Mouse (Mus musculus): ENCODE measurements around the gene Foxn4. TPM values are rescaled to one million over a fixed set of nuclear protein-coding genes. Genes with fewer than 3 reads are reported as not detected.

Foxn4 gene
- total RNA-seq, 2 experiments from 2014 or later = not detected

GRCm38 (mm10) chr5:114284604-114285397 lies 11.2 kb upstream of the Foxn4 start:
- peak; percentile 6 to 46 for DNase-seq (ENCODE audit: low spot score in 2 of 2)
- intact Hi-C loops (cut with DNase I) = no loop called here

GRCm38 (mm10) chr5:114282346-114282745 lies 8.7 kb upstream of the Foxn4 start:
- DNase-seq (ENCODE audit: low spot score in 2 of 2) = no peak

GRCm38 (mm10) chr5:114279382-114280143 lies 6.0 kb upstream of the Foxn4 start:
- intact Hi-C loops (cut with DNase I) = no loop called here
- DNase-seq (ENCODE audit: low spot score in 2 of 2) = no peak

More at GRCm38 (mm10) chr5:114282346-114282745, 8.7 kb upstream of the Foxn4 start:
- intact Hi-C loops (cut with DNase I) = no loop called here

DNA sequence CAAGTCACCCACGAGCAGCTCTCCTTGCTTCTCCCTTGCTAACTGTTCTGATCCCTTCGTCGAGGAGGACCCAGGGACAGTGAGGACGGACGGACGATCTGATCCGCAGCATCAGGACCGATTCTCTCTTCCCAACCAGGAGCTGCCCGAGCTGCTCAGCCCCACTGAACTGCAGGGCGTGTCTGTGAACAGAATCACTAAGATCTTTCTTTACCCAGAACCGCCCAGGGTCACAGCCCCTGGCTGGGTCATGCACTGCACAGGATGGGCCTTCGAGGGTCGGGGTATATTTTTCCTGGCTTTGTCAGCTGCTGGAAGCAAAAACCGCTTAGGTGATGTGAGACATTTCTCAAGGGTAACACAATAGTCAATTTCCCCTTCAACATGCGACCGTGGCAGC lies 2.4 kb upstream of the Foxn4 start:
- intact Hi-C loops (cut with DNase I) = no loop called here

DNA sequence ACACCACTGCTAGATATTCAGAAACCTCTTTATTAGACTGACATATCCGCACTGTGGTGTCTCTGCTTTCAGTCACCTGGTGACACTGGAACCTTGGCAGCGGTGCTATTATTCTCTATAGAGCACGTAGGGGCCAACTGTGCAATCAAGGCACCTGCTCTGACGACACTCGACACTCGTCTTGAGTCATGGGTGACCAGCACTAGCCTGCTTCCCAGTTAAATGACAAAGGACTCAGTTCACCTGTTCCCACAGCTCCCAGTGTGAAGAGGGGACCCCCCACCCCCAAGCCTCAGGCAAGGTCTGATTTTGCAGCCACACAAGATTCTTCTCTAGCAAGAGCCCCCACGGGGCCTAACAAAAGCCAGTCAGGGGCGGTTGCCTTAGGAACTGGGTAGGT lies 1.7 kb upstream of the Foxn4 start:
- no peak for DNase-seq (ENCODE audit: low spot score in 2 of 2)
- intact Hi-C loops (cut with DNase I) = no loop called here

More for the DNA sequence above, 2.4 kb upstream of the Foxn4 start:
- no peak for DNase-seq (ENCODE audit: low spot score in 2 of 2)

DNA sequence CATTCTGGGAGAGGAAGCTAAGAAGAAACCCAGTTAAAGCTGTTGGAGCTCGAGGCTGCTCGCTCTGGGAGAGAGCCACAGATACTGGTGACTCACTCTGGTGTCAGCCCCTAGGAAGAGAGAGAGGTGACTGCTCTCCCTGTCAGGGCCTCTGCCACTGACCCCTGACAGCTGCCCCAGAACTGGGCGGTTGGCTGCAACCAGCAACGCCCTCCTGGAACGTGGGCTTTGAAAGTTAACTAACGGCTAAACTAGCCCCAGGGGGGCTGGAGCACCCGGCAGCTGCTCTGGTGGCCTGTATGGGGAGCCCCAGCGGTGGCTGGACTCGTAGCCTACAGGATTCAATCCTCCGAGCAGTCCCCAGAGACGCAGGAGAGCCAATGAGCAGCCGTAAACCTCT lies 3.6 kb downstream of the Foxn4 start:
- no peak for DNase-seq (ENCODE audit: low spot score in 2 of 2)
- intact Hi-C loops (cut with DNase I) = no loop called here

DNA sequence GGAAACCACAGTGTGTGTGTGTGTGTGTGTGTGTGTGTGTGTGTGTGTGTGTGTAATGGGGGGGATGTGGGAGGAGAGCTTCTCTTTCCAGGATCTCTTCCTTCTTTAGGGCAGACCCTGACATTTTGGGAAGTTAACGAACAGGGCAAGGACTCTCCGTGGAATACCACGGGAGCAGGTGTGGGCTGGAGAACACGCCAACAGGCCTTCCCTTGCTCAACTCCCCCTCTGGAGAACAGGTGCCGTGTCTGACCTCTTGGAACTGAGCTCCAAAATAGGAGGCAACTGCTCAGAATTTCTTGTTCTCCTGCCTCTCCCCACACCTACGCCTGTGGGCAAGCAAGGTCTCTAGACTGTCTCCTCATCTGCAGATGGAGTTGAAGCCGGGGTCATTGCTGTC lies 4.1 kb downstream of the Foxn4 start:
- no peak for DNase-seq (ENCODE audit: low spot score in 2 of 2)
- intact Hi-C loops (cut with DNase I) = no loop called here

- no peak for DNase-seq (ENCODE audit: low spot score in 2 of 2)
- intact Hi-C loops (cut with DNase I) = no loop called here
These were observed 5.0 kb downstream of the Foxn4 start for GRCm38 (mm10) chr5:114268646-114269045.

- DNase-seq (ENCODE audit: low spot score in 2 of 2) = no peak
- intact Hi-C loops (cut with DNase I) = no loop called here
These were observed 8.8 kb downstream of the Foxn4 start for GRCm38 (mm10) chr5:114264791-114265190.

DNA sequence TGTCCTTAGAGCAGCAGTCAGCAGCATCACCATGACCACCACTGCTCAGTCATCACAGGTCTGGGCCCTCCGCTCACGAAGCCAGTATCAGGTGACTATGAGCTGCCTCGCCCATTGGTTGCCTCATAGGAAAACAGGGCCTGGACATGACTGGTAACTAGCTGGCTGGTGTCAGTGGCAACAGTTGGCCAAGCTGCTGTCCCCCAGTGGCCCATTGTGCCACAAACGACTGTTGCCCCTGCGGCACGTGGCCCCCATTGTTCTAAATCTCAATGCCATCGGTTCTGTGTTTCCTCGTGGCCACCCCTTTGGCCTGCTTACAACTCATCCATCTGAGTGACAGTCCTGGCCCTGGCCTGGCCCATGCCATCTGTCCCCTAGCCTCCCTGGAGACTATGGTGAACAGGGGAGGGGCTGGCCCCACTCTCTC lies 9.6 kb downstream of the Foxn4 start:
- DNase-seq (ENCODE audit: low spot score in 2 of 2) = no peak
- intact Hi-C loops (cut with DNase I) = no loop called here

DNA sequence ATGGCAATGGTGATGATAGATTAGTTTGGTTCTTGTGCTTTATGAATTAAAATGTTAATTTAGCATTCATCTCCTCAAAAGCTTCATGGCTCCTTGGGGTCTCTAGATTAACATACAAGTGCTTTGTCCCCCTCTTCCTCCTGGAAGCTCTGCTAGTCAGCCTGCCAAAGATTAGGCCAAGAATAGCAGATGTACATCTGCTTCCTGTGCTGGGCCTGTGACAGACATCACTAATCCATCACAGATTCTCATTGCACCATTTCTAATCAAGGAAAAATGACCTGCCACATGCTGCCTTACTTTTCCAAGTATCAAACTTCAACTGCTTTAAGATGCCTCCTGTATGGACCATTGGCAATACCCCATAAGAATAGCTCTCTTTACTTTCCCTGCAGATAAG lies 12.1 kb downstream of the Foxn4 start:
- DNase-seq (ENCODE audit: low spot score in 2 of 2) = no peak
- intact Hi-C loops (cut with DNase I) = no loop called here

DNA sequence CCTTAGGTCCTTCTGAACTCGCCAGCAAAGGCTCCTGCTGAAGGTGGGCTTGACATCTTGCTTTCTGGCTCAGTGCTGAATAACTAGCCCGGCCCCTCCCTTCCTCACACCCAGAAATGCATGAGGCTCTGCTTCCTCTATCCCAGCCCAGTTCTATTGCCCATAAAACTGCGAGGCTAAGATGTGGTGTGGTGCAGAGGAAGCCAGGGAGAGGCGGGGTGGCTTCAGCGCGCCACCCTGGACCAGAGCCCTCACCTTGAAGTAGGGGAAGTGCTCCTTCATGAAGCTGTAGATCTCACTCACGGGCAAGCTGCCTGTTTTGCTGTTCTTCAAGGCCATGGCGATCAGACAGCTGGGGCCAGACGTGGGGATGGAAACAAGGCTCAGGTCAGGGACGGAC lies 14.1 kb downstream of the Foxn4 start:
- intact Hi-C loops (cut with DNase I) = no loop called here
- no peak for DNase-seq (ENCODE audit: low spot score in 2 of 2)

GRCm38 (mm10) chr5:114248174-114248589 lies 25.4 kb downstream of the Foxn4 start:
- DNase-seq (ENCODE audit: low spot score in 2 of 2) = peak; percentile 63 to 69
- intact Hi-C loops (cut with DNase I) = loop anchor here (1.0 kb wide), 1 partner anchor 61 kb away; no protein-coding TSS in a partner anchor

DNA sequence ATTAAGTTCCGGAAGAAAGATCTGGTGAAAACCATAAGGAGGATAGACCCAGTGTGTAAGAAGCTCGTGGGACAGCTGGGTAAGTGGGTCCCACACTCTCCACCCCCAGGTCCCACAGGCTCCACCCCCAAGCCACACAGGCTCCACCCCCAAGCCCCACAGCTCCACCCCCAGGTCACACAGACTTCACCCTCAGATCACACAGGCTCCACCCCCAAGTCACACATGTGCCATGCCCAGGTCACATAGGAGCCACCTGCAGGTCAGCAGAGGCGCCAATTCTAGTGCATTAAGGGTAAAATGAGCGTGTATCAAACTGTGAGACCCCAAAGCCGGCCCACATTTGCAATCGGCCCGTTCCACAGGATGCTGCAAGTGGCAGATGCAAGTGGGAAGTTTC lies 27.1 kb downstream of the Foxn4 start:
- intact Hi-C loops (cut with DNase I) = no loop called here

DNA sequence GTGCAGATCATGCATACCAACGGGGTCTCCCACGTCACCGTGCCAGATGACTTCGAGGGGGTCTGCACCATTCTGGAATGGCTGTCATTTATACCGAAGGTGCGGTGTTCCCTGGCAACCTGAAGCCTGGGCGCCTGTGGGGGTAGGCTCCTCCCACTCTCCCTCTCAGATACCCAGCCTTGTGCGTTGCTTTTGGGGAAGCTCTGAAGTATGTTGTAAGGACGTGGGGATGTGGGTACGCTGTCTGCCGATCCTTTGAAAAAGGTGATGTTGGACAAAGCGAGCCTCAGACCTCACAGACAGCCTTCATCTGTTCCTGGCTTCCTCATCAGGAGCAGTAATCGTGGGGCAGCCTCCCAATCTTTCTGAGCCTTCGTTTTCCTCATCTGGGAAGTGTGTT lies 33.9 kb downstream of the Foxn4 start:
- no peak for DNase-seq (ENCODE audit: low spot score in 2 of 2)
- intact Hi-C loops (cut with DNase I) = no loop called here

More for the DNA sequence above, 27.1 kb downstream of the Foxn4 start:
- no peak for DNase-seq (ENCODE audit: low spot score in 2 of 2)

DNA sequence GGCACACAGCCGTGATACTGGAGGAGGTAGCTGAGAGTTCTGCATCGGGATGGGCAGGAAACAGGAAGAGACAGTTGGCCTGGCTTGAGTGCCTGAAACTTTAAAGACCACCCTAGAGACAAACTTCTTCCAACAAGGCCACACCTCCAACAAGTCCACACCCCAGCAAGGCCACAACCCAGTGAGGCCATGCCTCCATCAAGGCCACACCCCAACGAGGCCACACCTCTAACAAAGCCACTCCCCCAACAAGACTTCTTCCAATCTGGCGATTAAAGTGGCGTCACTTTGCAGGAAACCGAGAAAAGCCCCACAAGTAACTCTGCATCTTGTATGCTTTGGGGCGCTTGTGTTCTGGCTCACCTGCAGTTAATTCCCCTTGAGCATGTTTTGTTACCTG lies 34.7 kb downstream of the Foxn4 start:
- intact Hi-C loops (cut with DNase I) = no loop called here

DNA sequence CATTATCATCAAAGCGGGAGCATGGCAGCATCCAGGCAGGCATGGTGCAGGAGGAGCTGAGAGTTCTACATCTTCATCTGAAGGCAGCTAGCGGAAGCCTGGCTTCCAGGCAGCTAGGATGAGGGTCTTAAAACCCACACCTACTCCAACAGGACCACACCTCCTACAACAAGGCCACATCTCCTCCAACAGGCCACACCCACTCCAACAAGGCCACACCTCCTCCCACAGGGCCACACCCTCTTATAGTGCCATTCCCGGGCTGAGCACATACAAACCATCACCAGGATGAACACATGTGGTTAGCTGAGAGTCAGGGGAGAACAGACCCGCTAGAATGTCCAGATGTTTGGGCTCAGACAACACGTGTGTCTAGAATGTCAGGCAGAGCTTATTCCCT lies 44.7 kb downstream of the Foxn4 start:
- intact Hi-C loops (cut with DNase I) = no loop called here
- DNase-seq (ENCODE audit: low spot score in 2 of 2) = no peak

More for the DNA sequence above, 34.7 kb downstream of the Foxn4 start:
- DNase-seq (ENCODE audit: low spot score in 2 of 2) = no peak

GRCm38 (mm10) chr5:114226051-114226450 lies 47.6 kb downstream of the Foxn4 start:
- DNase-seq (ENCODE audit: low spot score in 2 of 2) = no peak
- intact Hi-C loops (cut with DNase I) = no loop called here

DNA sequence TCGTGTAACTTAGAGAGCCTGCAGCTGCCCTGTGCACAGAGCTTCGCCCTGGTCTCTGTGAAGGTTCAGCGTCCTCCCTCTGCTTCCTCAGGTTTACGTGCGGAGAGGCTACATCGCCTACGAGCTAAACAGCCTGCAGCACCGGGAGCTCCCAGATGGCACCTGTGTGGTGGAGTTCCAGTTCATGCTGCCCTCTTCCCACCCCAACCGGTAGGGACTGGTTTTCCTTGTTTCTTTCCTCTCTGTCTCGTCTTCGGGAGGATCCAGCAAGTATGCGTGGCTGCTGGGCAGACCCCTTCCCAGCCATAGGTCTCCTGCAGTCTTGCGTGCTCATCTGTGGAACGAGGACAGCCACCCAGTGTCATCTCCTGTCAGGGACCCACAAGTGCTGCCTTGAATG lies 54.8 kb downstream of the Foxn4 start:
- intact Hi-C loops (cut with DNase I) = no loop called here

GRCm38 (mm10) chr5:114213183-114213582 lies 60.4 kb downstream of the Foxn4 start:
- no peak for DNase-seq (ENCODE audit: low spot score in 2 of 2)

More for the DNA sequence above, 54.8 kb downstream of the Foxn4 start:
- DNase-seq (ENCODE audit: low spot score in 2 of 2) = no peak

DNA sequence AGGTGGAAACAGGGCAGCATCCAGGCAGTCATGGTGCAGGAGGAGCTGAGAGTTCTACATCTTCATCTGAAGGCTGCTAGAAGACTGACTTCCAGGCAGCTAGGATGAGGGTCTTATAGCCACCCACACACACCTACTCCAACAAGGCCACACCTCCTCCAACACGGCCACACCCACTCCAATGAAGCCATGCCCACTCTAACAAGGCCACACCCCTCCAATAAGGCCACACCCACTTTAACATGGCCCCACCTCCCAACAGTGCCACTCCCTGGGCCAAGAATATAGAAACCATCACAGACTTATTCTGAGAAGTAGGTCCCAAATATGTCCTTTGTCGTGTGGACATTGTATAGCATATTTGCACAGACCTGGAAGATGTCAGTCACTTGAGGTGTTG lies 67.4 kb downstream of the Foxn4 start:
- intact Hi-C loops (cut with DNase I) = no loop called here
- no peak for DNase-seq (ENCODE audit: low spot score in 2 of 2)

More at GRCm38 (mm10) chr5:114213183-114213582, 60.4 kb downstream of the Foxn4 start:
- intact Hi-C loops (cut with DNase I) = no loop called here

All from left cerebral cortex, postnatal 25 days (tissue).